Mouse (Mus musculus): ENCODE results near the gene Cish.
"Not testable (repeated sequence)": the region's sequence is repeated elsewhere in the genome, so short reads cannot be mapped to it uniquely, and the experiment has no call there.

The Cish gene

GRCm38 (mm10) chr9:107297658-107298057 lies 1.8 kb downstream of the Cish start:
- DNase-seq (ENCODE audit: inconsistent age in 2 of 2, low spot score in 1 of 2), result peak in 1 of 2 experiments; percentile 45

GRCm38 (mm10) chr9:107298059-107298780 lies 2.4 kb downstream of the Cish start:
- no peak for DNase-seq (ENCODE audit: inconsistent age in 2 of 2, low spot score in 1 of 2)

GRCm38 (mm10) chr9:107298876-107299275 lies 3.0 kb downstream of the Cish start:
- no peak for DNase-seq (ENCODE audit: inconsistent age in 2 of 2, low spot score in 1 of 2)

DNA sequence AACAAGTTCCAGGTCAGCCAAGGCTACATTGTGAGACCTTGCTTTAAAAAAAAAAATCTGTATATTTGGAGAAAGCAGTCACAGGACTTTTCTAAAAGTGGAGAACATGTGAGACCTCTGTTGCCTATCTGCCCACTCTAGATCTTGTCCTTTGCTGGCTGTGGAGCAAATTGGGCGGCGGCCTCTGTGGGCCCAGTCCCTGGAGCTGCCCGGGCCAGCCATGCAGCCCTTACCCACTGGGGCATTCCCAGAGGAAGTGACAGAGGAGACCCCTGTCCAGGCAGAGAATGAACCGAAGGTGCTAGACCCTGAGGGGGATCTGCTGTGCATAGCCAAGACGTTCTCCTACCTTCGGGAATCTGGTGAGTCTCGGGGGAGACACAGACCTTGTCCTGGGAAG lies 4.0 kb downstream of the Cish start:
- DNase-seq (ENCODE audit: inconsistent age in 2 of 2, low spot score in 1 of 2), result no peak

- no peak for DNase-seq (ENCODE audit: inconsistent age in 2 of 2, low spot score in 1 of 2)
Observed at GRCm38 (mm10) chr9:107300224-107300973, 4.6 kb downstream of the Cish start.

DNA sequence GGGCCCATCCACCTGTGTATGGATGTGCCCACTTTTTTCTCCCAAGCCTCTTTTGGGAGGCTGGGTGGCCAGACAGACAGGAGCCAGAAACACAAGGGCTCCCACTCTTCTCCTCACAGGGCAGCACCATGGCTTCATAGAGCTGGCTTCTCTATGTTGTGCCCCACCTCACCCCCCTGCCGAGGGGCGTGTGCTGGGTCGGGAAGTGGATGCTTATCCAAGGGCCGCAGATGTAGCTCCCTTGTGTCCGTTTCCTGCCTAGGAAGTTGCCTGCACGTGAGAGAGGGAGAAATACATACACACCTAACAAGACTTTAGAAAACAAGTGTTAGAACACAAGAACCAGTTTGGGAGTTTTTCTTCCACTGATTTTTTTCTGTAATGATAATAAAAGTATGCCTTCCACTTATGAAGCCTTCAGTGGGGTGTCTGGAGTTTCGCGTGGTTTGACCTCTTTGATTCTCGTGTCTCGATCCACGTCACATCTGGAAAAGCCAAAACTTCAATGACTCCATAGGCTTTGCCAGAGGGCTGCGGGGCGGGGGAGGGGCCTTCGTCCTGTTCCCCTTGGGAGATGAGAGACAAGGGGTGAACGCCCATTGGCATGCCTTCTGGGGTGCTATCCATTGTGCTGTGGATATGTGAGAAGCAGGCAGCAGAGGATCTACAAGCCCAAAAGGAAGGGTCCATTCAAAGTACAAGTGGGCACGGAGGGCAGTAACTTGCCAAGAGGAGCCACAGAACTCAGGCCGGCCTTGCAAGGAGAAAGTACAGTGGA lies 5.9 kb downstream of the Cish start:
- no peak for DNase-seq (ENCODE audit: inconsistent age in 2 of 2, low spot score in 1 of 2)

DNA sequence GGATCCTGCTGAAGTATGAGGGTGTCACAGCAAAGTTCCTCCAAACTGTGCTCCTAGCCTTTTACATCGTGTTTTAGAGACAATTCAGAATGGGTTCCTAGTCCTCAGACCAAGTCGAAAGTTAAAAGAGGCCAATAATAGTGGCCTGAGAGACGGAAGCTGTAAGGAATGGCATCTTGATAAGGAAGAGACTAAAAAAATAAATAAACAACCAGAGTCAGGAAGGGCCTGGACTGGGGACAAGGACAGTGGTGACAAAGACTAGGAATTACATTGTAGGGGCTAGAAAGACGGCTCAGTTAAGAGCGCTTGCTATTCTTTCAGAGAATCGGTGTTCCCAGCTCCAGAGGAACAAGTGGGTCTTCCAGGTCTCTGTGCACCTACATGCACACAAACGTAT lies 6.8 kb downstream of the Cish start:
- no peak for DNase-seq (ENCODE audit: inconsistent age in 2 of 2, low spot score in 1 of 2)

- DNase-seq (ENCODE audit: inconsistent age in 2 of 2, low spot score in 1 of 2), result no peak
Observed at GRCm38 (mm10) chr9:107303121-107303820, 7.4 kb downstream of the Cish start.

DNA sequence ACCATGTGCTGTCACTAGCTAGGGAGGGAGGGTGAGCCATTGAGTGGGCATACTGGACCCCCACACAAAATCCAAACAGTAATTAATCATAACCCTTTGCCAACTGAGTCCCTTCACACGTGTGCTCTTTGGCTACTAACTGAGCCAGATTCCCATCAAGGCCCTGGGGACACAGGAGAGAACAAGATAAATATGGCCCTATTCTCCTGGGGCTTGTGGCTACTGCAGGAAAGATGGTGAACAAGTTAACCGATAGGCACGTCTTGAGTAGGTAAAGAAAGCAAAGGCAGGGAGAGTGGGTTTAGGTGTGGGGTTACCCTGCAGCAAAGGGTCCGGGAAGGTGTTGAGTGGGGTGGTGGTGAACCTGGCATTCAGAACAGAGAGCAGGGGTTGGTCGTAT lies 8.1 kb downstream of the Cish start:
- DNase-seq (ENCODE audit: inconsistent age in 2 of 2, low spot score in 1 of 2), result no peak

GRCm38 (mm10) chr9:107304383-107304782 lies 8.6 kb downstream of the Cish start:
- no peak for DNase-seq (ENCODE audit: inconsistent age in 2 of 2, low spot score in 1 of 2)

- DNase-seq (ENCODE audit: inconsistent age in 2 of 2, low spot score in 1 of 2), result no peak
Observed at GRCm38 (mm10) chr9:107305012-107305411, 9.2 kb downstream of the Cish start.

- no peak for DNase-seq (ENCODE audit: inconsistent age in 2 of 2, low spot score in 1 of 2)
Observed at GRCm38 (mm10) chr9:107305601-107306542, 10.0 kb downstream of the Cish start.

DNA sequence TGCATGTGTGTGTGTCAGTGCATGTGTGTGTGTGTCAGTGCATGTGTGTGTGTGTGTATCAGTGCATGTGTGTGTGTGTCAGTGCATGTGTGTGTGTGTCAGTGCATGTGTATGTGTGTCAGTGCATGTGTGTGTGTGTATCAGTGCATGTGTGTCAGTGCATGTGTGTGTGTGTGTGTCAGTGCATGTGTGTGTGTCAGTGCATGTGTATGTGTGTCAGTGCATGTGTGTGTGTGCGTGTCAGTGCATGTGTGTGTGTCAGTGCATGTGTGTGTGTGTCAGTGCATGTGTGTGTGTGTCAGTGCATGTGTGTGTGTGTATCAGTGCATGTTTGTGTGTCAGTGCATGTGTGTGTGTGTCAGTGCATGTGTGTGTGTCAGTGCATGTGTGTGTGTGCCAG lies 10.8 kb downstream of the Cish start:
- not testable (repeated sequence) for DNase-seq (ENCODE audit: inconsistent age in 2 of 2, low spot score in 1 of 2)

DNA sequence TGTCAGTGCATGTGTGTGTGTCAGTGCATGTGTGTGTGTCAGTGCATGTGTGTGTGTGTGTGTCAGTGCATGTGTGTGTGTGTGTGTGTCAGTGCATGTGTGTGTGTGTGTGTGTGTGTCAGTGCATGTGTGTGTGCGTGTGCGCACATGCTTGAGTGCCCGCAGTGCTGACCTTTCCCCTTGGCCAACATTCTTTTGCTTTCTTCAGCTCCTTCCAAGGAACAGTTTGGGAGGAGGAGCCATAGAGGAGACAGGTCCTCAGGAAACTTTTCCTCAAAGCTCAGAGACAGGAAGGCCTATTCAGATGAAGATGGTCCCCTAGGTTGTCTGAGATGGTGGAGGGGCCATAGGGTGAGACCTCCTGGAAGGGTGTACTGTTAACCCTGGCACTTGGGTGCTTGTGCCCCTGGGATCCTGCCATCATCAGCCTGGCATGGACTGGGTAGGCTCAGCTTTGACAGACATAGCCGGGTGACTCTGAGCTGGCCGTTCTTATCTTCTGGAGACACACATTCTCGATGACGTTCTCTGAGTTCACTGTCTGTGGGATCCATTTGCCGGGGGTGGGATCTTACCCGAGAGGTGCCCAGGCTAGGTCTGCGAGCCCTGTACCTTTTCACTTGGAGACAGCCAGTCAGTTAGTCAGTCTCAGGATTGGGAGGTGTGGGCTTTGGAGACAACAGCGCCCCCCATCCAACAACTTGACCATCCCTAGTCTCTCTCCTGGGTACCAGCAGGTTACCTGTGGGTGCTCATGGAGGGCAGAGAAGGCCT lies 11.5 kb downstream of the Cish start:
- peak in 1 of 2 experiments; percentile 56 for DNase-seq (ENCODE audit: inconsistent age in 2 of 2, low spot score in 1 of 2)

DNA sequence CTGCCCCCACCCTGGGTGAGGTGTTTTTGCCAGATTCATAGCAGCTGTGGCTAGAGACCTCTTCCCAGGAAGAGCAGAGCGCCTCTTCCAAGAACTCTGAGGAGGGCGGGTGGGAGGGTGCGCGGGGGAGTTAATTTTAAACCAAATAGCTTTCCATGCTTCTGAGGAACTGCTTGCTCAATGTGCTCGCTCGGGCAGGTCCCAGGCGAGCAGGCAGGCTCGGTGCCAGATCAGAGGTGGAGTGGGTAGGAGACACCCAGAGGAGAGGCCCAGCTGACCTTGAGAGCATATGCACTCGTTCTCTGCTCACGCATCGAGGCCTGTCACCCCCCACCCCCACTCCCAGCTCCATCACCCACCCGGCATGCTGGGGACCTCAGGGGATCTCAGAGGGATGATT lies 12.1 kb downstream of the Cish start:
- DNase-seq (ENCODE audit: inconsistent age in 2 of 2, low spot score in 1 of 2), result peak in 1 of 2 experiments; percentile 87

DNA sequence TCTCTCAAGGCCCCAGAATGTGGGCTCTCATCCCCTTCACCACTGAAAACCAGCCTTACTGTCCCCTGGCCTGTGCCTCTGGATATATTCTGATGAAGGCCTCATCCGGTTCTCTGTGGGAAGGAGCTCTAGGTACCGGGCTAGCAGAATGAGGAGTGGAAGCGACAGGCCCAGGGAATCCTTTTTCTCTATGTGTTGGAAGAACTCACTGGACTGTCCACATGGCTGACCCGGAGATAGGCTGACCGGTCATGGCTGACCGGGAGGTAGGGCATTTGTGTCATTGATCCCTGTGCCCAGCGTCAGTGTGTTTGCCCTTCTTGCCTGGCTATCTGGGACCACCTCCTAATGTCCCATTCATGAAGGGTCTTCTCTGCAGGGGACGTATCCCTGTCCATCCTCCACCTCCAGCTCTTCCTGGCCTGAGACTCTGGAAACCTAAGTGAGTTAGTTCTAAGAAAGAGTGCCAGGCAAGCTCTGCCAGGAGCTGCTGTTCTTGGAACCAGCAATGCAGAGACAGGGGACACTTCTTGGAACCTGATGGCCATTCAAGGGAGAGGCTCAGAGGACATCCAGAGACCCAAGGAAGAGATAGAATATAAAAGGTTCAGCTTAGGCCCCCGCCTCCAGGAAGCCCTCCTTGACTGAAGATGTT lies 12.6 kb downstream of the Cish start:
- DNase-seq (ENCODE audit: inconsistent age in 2 of 2, low spot score in 1 of 2), result peak in 1 of 2 experiments; percentile 71

- DNase-seq (ENCODE audit: inconsistent age in 2 of 2, low spot score in 1 of 2), result no peak
Observed at GRCm38 (mm10) chr9:107309171-107309570, 13.3 kb downstream of the Cish start.

GRCm38 (mm10) chr9:107309600-107309999 lies 13.8 kb downstream of the Cish start:
- peak; percentile 45 to 79 for DNase-seq (ENCODE audit: inconsistent age in 2 of 2, low spot score in 1 of 2)
